Mouse (Mus musculus) C2C12 (cell line): ENCODE measurements at regions not wholly inside any gene's neighbourhood (a gene's known extent, or its start where the extent isn't known, plus 50 kb on each side); places are given as distances from the start of the nearest gene placed in this dataset.

Experiments
- CTCF ChIP-seq: IDR thresholded peaks from one replicate; pipeline ENCODE4 v1.5.1; 2011; ENCODE audit not compliant: control insufficient read depth, insufficient read depth, insufficient read length
- MAX ChIP-seq: IDR thresholded peaks from one replicate; pipeline ENCODE4 v1.6.1; 2011; ENCODE audit warnings: mild to moderate bottlenecking, control low read depth
- MYOD1 ChIP-seq: IDR thresholded peaks from one replicate; pipeline ENCODE4 v1.6.1; 2011; ENCODE audit warnings: low read depth; ENCODE audit not compliant: control insufficient read depth, insufficient read length
- USF1 ChIP-seq: IDR thresholded peaks from one replicate; pipeline ENCODE4 v1.6.1; 2011; ENCODE audit warnings: low read depth, mild to moderate bottlenecking, control low read depth, moderate library complexity

- TF ChIP-seq USF1 (no peak), CTCF (no peak), MAX (no peak), MYOD1 (no peak)
Observed at GRCm38 (mm10) chr10:19295388-19296013, 60.8 kb upstream of the Olig3 start.
